Mouse (Mus musculus) myocyte (in vitro differentiated cells): Measurements from ENCODE around the gene Msln. TPM values are rescaled to one million over a fixed set of nuclear protein-coding genes. Genes with fewer than 3 reads are reported as not detected.

Source experiments
- H3K27me3 ChIP-seq: one replicate; pipeline ENCODE4 v1.6.1; 2011; ENCODE audit not compliant: control insufficient read depth, insufficient read depth, insufficient read length
- H3K36me3 ChIP-seq: one replicate; pipeline ENCODE4 v1.6.1; 2011; ENCODE audit not compliant: control insufficient read depth, insufficient read depth
- H3K4me2 ChIP-seq: one replicate; pipeline ENCODE4 v1.6.1; 2011; ENCODE audit warnings: low read depth, control low read depth
- H3K4me3 ChIP-seq: one replicate; pipeline ENCODE4 v1.5.1; 2011; ENCODE audit warnings: mild to moderate bottlenecking, control low read depth, moderate library complexity
- H3K79me2 ChIP-seq: one replicate; pipeline ENCODE4 v1.6.1; 2011; ENCODE audit not compliant: control insufficient read depth, insufficient read depth
- H3ac ChIP-seq: one replicate; pipeline ENCODE4 v1.6.1; 2011; ENCODE audit not compliant: control insufficient read depth, insufficient read length
- CEBPB ChIP-seq: IDR thresholded peaks from 2 replicates; pipeline ENCODE4 v1.6.1; 2011; ENCODE audit warnings: mild to moderate bottlenecking, moderate library complexity; ENCODE audit not compliant: poor library complexity, insufficient read depth, severe bottlenecking
- E2F4 ChIP-seq: IDR thresholded peaks from one replicate; pipeline ENCODE4 v1.6.1; 2011; ENCODE audit warnings: mild to moderate bottlenecking, control low read depth, moderate library complexity; ENCODE audit not compliant: insufficient read depth
- MAX ChIP-seq: IDR thresholded peaks from one replicate; pipeline ENCODE4 v1.6.1; 2011; ENCODE audit warnings: low read depth, mild to moderate bottlenecking, control low read depth
- MYOD1 ChIP-seq, 3 experiments: IDR thresholded peaks; one replicate each; pipeline ENCODE4 v1.6.1; 2011; ENCODE audit warnings: control low read depth in 2 of 3, low read depth in 2 of 3, mild to moderate bottlenecking in 2 of 3, moderate library complexity in 1 of 3; ENCODE audit not compliant: insufficient read length in 2 of 3, control insufficient read depth in 1 of 3
- MYOG ChIP-seq, 3 experiments: IDR thresholded peaks; one replicate each; pipeline ENCODE4 v1.6.1; 2011; ENCODE audit warnings: control low read depth in 2 of 3, low read depth in 2 of 3, mild to moderate bottlenecking in 2 of 3; ENCODE audit not compliant: insufficient read length in 2 of 3, control insufficient read depth in 1 of 3, insufficient read depth in 1 of 3
- POLR2A ChIP-seq: IDR thresholded peaks from one replicate; pipeline ENCODE4 v1.6.1; 2011; ENCODE audit warnings: low read depth, mild to moderate bottlenecking, control low read depth, moderate library complexity; ENCODE audit not compliant: insufficient read length
- POLR2AphosphoS2 ChIP-seq: IDR thresholded peaks from one replicate; pipeline ENCODE4 v1.6.1; 2011; ENCODE audit warnings: low read depth, control low read depth; ENCODE audit not compliant: insufficient read length
- REST ChIP-seq: IDR thresholded peaks from one replicate; pipeline ENCODE4 v1.6.1; 2011; ENCODE audit warnings: mild to moderate bottlenecking, control low read depth, moderate library complexity; ENCODE audit not compliant: insufficient read depth, insufficient read length
- SRF ChIP-seq: IDR thresholded peaks from one replicate; pipeline ENCODE4 v1.6.1; 2011; ENCODE audit warnings: low read depth; ENCODE audit not compliant: control insufficient read depth, insufficient read length
- TCF12 ChIP-seq: IDR thresholded peaks from one replicate; pipeline ENCODE4 v1.6.1; 2011; ENCODE audit warnings: mild to moderate bottlenecking, control low read depth; ENCODE audit not compliant: poor library complexity, insufficient read depth, severe bottlenecking
- TCF3 ChIP-seq: IDR thresholded peaks from one replicate; pipeline ENCODE4 v1.6.1; 2011; ENCODE audit warnings: low read depth, control low read depth; ENCODE audit not compliant: insufficient read length
- USF1 ChIP-seq: IDR thresholded peaks from one replicate; pipeline ENCODE4 v1.6.1; 2011; ENCODE audit warnings: low read depth, mild to moderate bottlenecking, control low read depth, moderate library complexity
- polyA plus RNA-seq: library from polyadenylated mRNA; unstranded; fragments of >200 nt; fragmentation: generic; extraction: Trizol; gene quantifications from one replicate; pipeline ENCODE4 v1.2.1, GENCODE M21; 2012; ENCODE audit warnings: missing spikeins

Msln gene
- polyA plus RNA-seq, 1 experiment: 91.8 TPM

DNA sequence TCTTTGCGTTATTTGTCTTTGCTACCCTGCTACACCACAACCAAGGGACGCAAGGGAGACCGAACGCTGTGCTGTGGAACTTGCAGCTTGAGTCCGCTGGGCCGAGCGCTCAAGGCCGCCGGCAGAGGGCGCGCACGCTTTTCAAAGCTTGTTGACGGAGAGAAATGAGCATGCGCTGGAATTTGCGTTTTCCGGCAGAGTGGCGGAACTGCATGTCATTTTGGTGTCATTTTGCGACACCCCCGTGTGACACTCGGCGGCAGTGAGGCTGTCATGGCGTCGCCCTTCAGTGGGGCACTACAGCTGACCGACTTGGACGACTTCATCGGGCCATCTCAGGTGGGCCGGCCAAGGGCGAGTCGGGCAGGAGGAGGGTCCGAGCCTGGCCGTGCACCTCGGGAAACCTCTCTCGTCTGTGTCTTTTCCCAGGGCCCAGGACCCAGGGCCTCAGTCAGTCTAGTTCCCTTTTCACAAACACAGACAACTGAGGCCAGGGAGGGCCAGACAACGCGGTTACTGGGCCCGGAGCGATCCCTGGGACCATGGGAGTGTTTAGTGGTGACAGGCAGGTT lies 19.5 kb upstream of the Msln start, which contains the start of gene Narfl:
TSS of gene Narfl (plus strand) at position 228 of the 572 bp plus-strand sequence.
- Histone ChIP-seq H3K79me2 (peaks cover 8% of the 10 kb centered on the region), H3K4me2 (peak within 1 kb of the TSS; percentile 96), H3K4me3 (peak within 1 kb of the TSS; percentile 45), H3K27me3 (no peaks in the 10 kb centered on the region), H3K36me3 (no peaks in the 10 kb centered on the region), H3ac (peak within 1 kb of the TSS; percentile 2)
- peak; percentile 74 for TF ChIP-seq POLR2AphosphoS2
- TF ChIP-seq SRF: no peak
- TF ChIP-seq POLR2A: peak; percentile 85
- TF ChIP-seq REST: peak; percentile 37
- no peak for TF ChIP-seq TCF3

DNA sequence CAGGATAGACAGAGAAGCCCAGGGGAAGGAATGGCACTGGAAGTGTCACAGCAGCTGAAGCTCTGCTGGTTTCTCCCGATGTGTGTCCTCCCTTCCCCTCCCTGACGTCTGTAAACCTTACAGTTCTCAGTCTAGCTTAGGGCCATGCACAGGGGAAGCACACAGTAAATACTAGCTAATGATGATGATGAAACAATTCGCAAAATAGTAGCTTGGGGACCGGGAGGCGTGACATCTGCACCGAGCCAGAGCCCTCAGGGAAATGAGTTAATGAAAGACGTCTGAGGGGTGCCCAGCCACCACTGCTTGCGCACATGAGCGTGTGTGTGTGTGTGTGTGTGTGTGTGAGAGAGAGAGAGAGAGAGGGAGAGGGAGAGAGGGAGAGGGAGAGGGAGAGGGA lies 15.2 kb upstream of the Msln start:
- Histone ChIP-seq H3K4me2 (peak overlapping the region; percentile 25), H3K27me3 (no peaks in the 10 kb centered on the region), H3K79me2 (peaks cover 4% of the 10 kb centered on the region), H3K4me3 (no peak overlapping the region), H3K36me3 (no peaks in the 10 kb centered on the region), H3ac (no peak overlapping the region)
- TF ChIP-seq CEBPB (peak; percentile 81), TCF3 (no peak), REST (no peak), MYOG (IDR thresholded peaks at IDR 0.05; ENCODE audit: control insufficient read depth in 1 of 3, insufficient read depth in 1 of 3, insufficient read length in 2 of 3, low read depth in 2 of 3) (no peak), MAX (no peak), TCF12 (no peak)

DNA sequence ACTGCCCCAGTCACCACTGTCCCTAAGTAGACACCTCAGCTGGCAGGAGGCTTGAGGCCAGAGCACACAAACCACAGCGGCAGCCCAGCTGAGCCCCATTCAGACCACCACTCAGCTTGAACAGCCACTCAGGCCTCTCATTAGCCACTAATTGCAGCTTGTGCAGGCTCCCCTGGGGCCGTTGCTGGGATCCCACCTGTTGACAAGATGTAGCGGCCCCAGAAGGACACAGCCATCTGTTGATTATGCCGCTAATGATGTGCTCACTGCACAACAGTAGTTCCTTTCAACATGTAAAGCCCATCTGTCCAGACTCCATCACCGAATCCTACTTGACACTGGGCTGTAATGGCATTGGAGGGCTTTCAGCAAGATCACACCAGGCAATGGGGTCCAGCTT lies 11.7 kb upstream of the Msln start:
- Histone ChIP-seq H3ac (no peak overlapping the region), H3K4me3 (no peak overlapping the region), H3K27me3 (no peaks in the 10 kb centered on the region), H3K36me3 (no peaks in the 10 kb centered on the region), H3K79me2 (no peaks in the 10 kb centered on the region), H3K4me2 (no peak overlapping the region)
- TF ChIP-seq SRF (no peak), TCF12 (no peak), POLR2A (no peak), CEBPB (no peak), E2F4 (no peak), REST (no peak), MAX (no peak), MYOG (IDR thresholded peaks at IDR 0.05; ENCODE audit: control insufficient read depth in 1 of 3, insufficient read depth in 1 of 3, insufficient read length in 2 of 3, low read depth in 2 of 3) (peak in 1 of 3 experiments; percentile 7), POLR2AphosphoS2 (no peak), MYOD1 (IDR thresholded peaks at IDR 0.05; ENCODE audit: control insufficient read depth in 1 of 3, insufficient read length in 2 of 3, low read depth in 2 of 3) (peak in 2 of 3 experiments; percentile 35 to 50), TCF3 (no peak), USF1 (no peak)

DNA sequence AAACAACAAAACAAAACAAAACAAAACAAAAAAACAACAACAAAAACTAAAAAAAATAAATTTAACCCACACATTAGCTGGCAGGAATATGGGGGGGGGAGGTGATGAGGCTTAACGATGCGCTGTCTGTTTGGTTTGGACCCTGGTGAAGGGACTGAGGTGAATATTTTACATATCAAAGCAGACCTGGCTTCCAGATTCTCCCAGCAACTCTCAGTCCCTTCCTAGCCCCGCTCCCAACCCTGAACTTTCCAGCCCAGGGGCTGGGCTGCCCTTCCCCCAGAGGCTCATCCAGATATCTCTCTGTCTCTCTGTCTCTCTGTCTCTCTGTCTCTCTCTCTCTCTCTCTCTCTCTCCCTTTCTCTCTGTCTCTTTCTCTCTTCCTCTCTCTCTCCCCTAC lies 8.4 kb upstream of the Msln start:
- Histone ChIP-seq H3K79me2 (no peaks in the 10 kb centered on the region), H3ac (no peak overlapping the region), H3K36me3 (no peaks in the 10 kb centered on the region), H3K27me3 (no peaks in the 10 kb centered on the region), H3K4me2 (no peak overlapping the region), H3K4me3 (no peak overlapping the region)
- TF ChIP-seq USF1: no peak
- TF ChIP-seq SRF: no peak
- no peak for TF ChIP-seq MYOD1 (IDR thresholded peaks at IDR 0.05; ENCODE audit: control insufficient read depth in 1 of 3, insufficient read length in 2 of 3, low read depth in 2 of 3)

DNA sequence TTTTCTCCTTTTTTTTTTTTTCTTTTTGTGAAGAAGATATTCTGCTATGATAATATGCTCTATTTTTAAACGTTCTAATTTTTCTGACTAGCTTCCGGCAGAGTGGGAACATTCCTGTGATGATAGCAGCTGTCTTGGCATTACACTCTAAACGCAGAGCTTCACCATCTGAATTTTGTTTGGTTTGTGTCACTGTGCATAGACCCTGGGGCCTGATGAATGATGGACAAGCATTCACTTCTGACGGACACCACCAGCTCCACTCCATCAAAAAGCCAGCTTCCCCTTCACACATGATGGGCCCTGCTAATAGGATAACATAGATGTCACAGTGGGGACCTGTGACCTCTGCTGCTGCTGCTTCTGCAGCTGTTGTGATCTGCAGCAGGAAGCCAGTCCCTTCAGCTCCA lies 7.4 kb upstream of the Msln start:
- no peaks in the 10 kb centered on the region for H3K79me2 ChIP-seq
- no peaks in the 10 kb centered on the region for H3K36me3 ChIP-seq
- peak overlapping the region; percentile 34 for H3K4me2 ChIP-seq
- TF ChIP-seq MAX (no peak), TCF3 (no peak), USF1 (no peak), MYOD1 (IDR thresholded peaks at IDR 0.05; ENCODE audit: control insufficient read depth in 1 of 3, insufficient read length in 2 of 3, low read depth in 2 of 3) (peak in 1 of 3 experiments; percentile 58), E2F4 (no peak), MYOG (IDR thresholded peaks at IDR 0.05; ENCODE audit: control insufficient read depth in 1 of 3, insufficient read depth in 1 of 3, insufficient read length in 2 of 3, low read depth in 2 of 3) (peak in 1 of 3 experiments; percentile 61), POLR2A (no peak), POLR2AphosphoS2 (no peak), SRF (no peak), REST (no peak), CEBPB (no peak), TCF12 (no peak)
- no peak overlapping the region for H3K4me3 ChIP-seq
- no peaks in the 10 kb centered on the region for H3K27me3 ChIP-seq
- no peak overlapping the region for H3ac ChIP-seq
